Mouse (Mus musculus) lung, embryonic 15.5 days (tissue): ENCODE results near the gene A430078G23Rik. TPM values are rescaled to one million over a fixed set of nuclear protein-coding genes. Genes with fewer than 3 reads are reported as not detected.

Source experiments
- ATAC-seq: fragments of 200-750 bp; cut with Nextera tagmentation; 2 replicates; pipeline ENCODE4 v1.8.0; 2017; ENCODE audit warnings: moderate number of reproducible peaks, borderline replicate concordance; ENCODE audit not compliant: low FRiP score, low TSS enrichment; ENCODE audit errors: extremely low read depth
- H3K27ac ChIP-seq: fragments of 300-500 bp; sonication (generic); 2 replicates; pipeline ENCODE4 v1.5.1; 2015; ENCODE audit warnings: moderate library complexity, mild to moderate bottlenecking, inconsistent platforms
- H3K27me3 ChIP-seq: fragments of 300-500 bp; sonication (generic); 2 replicates; pipeline ENCODE4 v1.6.1; 2015; ENCODE audit warnings: inconsistent platforms
- H3K36me3 ChIP-seq: fragments of 300-500 bp; sonication (generic); 2 replicates; pipeline ENCODE4 v1.6.1; 2015; ENCODE audit warnings: inconsistent platforms
- H3K4me1 ChIP-seq: fragments of 300-500 bp; sonication (generic); 2 replicates; pipeline ENCODE4 v1.6.1; 2015; ENCODE audit warnings: inconsistent platforms
- H3K4me2 ChIP-seq: fragments of 300-500 bp; sonication (generic); 2 replicates; pipeline ENCODE4 v1.6.1; 2015; ENCODE audit warnings: inconsistent platforms, mild to moderate bottlenecking, moderate library complexity
- H3K4me3 ChIP-seq: fragments of 300-500 bp; sonication (generic); 2 replicates; pipeline ENCODE4 v1.5.1; 2015; ENCODE audit warnings: mild to moderate bottlenecking, inconsistent platforms
- H3K9ac ChIP-seq: fragments of 300-500 bp; sonication (generic); 2 replicates; pipeline ENCODE4 v1.6.1; 2015; ENCODE audit warnings: inconsistent platforms
- H3K9me3 ChIP-seq: fragments of 300-500 bp; sonication (generic); 2 replicates; pipeline ENCODE4 v1.6.1; 2016; ENCODE audit warnings: inconsistent platforms
- WGBS: fragments of 180-500 bp; shearing (Covaris S2); methylation state at CpG from one replicate; pipeline ENCODE4 v1.1.7; 2015; 5-methylcytosine and 5-hydroxymethylcytosine counted together
- polyA plus RNA-seq: library from polyadenylated mRNA; unstranded; fragments of >200 nt; fragmentation: Nextera tagmentation; extraction: Ambion mirVana; gene quantifications from 2 replicates; pipeline ENCODE4 v1.2.1, GENCODE M21; 2015

Gene A430078G23Rik
- polyA plus RNA-seq, 1 experiment from 2014 or later: 0.59 TPM

DNA sequence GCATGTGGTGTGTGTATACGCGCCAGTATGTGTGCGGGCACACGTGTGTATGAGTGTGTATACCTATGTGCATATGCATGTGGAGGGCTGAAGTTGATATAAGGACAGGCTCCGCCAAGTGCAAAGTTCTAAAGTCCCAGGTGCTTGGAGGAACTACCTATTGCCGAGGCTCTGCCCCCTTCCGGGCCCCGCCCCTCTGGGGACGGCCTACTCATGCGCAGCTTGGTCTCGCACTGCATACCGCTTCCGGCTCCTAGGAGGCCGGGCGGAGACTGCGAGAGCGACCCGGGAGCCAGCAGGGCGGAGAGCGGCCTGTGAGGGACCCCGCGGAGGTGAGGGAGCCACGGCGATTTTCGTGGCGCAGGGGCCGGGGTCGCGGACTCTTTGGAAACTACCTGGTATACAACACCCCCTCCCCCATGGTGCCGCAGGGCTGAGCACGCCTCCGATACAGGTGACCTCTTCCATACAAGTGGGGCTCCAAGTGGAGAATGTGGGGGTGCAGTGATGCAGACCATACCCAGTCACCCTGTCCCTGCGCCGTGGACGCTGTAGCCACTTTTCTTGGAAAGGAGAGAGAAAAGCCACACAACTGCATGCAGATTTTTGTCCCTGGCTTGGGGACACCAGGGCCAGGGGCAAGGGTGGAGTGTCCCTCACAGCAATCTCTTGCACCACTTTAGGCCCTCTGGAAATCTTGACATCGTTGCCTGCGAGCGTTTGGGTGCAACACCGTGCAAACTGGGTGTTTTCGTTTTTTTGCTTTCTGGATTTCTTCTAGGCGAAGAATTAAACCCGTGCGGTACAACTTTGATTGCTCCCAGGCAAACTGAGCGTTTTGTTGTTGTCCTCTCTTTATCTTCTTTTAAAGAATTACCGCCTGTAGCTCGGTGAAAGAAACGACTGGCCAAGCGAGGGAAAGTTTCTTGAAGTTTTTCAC is 39.8 kb downstream of the A430078G23Rik start, which contains the start of gene Arhgef18:
Gene Arhgef18 (plus strand): TSS at position 236 of the 940 bp plus-strand sequence.
- H3K27ac ChIP-seq: 0 out of 2 replicates have a peak within 1 kb of the TSS, but pooled peaks have one; percentile 15
- WGBS: 1% methylated on average over 48 of the region's 48 CpGs

DNA sequence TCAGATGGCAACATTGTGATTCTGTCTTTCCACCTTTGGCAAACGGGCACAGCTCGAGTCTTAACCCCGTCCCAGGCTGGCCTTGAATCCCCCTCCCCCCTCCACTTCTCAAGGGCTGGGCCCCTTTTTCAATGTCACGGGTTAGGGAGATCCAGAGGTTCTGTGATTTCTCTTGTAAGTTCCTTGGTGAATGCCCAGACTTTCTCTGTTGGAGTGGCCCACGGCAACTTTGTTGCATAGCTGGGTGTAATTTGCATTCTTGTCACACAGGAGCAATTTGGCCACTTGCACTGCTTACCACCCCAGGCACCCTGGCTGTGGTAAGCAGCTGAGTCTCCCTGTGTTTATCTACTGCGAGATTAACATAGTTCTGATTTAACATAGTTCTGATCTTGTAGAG is 41.4 kb downstream of the A430078G23Rik start:
- ATAC-seq: no peak
- H3K4me2 ChIP-seq: peak overlapping the region; percentile 77
- no peaks in the 10 kb centered on the region for H3K27me3 ChIP-seq
- H3K4me1 ChIP-seq: peaks cover 24% of the 10 kb centered on the region
- no peak overlapping the region for H3K4me3 ChIP-seq
- no peak overlapping the region for H3K9ac ChIP-seq
- H3K36me3 ChIP-seq: no peaks in the 10 kb centered on the region
- H3K27ac ChIP-seq: peak overlapping the region; percentile 14
- no peaks in the 10 kb centered on the region for H3K9me3 ChIP-seq
- WGBS: 24% methylated on average over 6 of the region's 6 CpGs

More for the DNA sequence above, 39.8 kb downstream of the A430078G23Rik start, which contains the start of gene Arhgef18:
- peak within 1 kb of the TSS; percentile 80 for H3K9ac ChIP-seq
- peak; percentile 98 for ATAC-seq
- no peaks in the 10 kb centered on the region for H3K36me3 ChIP-seq
- peak within 1 kb of the TSS; percentile 77 for H3K4me2 ChIP-seq
- no peaks in the 10 kb centered on the region for H3K27me3 ChIP-seq
- H3K4me1 ChIP-seq: peaks cover 24% of the 10 kb centered on the region
- H3K9me3 ChIP-seq: no peaks in the 10 kb centered on the region
- peak within 1 kb of the TSS; percentile 84 for H3K4me3 ChIP-seq

DNA sequence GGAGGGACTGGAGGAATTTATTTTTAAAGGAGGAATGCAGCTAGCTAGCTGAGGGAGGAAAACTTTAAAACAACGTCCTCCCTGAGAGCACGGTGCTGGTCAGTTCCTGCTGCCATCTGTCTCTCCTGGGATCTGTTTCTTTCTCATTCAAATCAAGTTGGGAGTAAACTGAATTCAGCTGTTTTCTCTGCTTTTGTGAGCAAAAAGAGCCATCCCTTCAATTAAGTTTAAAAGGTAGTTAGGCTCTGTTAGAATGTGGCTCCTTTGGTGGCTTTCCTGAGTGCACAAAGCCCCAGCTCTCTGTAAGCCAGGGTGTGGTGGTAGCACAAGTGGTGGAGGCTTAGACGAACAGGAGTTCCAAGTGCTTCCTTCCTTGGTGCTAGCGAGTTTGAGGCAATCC is 42.0 kb downstream of the A430078G23Rik start:
- H3K9ac ChIP-seq: no peak overlapping the region
- no peak overlapping the region for H3K4me3 ChIP-seq
- H3K4me2 ChIP-seq: 0 out of 2 replicates have a peak overlapping the region, but pooled peaks have one; percentile 77
- H3K36me3 ChIP-seq: no peaks in the 10 kb centered on the region
- H3K27ac ChIP-seq: no peak overlapping the region; the same call in 1 of the 2 replicates
- no peak for ATAC-seq
- peaks cover 24% of the 10 kb centered on the region for H3K4me1 ChIP-seq
- no peaks in the 10 kb centered on the region for H3K27me3 ChIP-seq
- WGBS: 26% methylated on average over 4 of the region's 4 CpGs
- no peaks in the 10 kb centered on the region for H3K9me3 ChIP-seq

DNA sequence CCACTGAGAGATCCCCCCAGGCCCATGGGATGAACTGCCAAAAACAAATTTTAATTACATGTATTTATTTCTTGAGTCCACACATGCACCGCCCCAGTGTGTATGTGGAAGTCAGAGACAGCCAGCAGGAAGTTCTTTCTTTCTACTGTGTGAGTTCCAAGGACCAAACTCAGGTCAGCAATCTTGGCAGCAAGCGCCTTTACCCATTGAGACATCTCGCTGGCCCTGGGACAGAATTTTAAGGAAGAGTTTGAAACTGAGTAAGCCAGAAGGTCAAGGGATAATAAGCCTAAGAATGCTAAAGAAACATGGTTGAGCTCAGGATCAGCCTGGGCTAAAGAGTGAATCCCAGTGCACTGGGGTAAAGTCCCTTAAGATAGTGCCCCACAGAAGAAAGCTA is 44.4 kb downstream of the A430078G23Rik start:
- 82% methylated on average over 3 of the region's 3 CpGs for WGBS

DNA sequence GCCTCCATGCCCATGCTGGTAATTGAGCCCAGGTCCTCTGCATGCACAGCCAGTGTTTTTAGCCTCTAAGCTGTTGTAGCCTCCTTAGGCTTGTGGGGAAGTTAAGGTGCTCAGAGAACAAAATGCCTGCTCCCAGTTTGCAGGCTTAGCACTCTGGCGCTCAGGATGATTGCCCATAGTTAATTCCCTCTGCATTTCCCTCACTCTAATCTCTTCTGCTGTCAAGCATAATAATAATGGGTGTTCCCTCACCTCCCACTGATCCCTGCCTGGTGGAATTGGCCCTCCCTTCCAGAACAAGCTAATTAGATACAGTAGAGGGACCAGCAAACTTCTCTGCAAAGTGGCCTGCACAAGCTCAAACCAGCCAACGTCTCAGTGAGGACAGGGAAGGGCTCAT is 47.3 kb downstream of the A430078G23Rik start:
- no peak overlapping the region for H3K4me2 ChIP-seq
- no peaks in the 10 kb centered on the region for H3K27me3 ChIP-seq
- ATAC-seq: no peak
- 47% methylated on average over 2 of the region's 2 CpGs for WGBS
- H3K36me3 ChIP-seq: 0 out of 2 replicates have a peak, but pooled peaks cover 6% of the 10 kb centered on the region
- no peak overlapping the region for H3K9ac ChIP-seq
- no peak overlapping the region for H3K27ac ChIP-seq
- H3K4me1 ChIP-seq: no peaks in the 10 kb centered on the region
- no peaks in the 10 kb centered on the region for H3K9me3 ChIP-seq
- no peak overlapping the region for H3K4me3 ChIP-seq

More for the DNA sequence above, 44.4 kb downstream of the A430078G23Rik start:
- no peak for ATAC-seq
- no peak overlapping the region for H3K27ac ChIP-seq
- no peak overlapping the region for H3K4me3 ChIP-seq
- no peak overlapping the region for H3K9ac ChIP-seq
- no peaks in the 10 kb centered on the region for H3K9me3 ChIP-seq
- peaks cover 19% of the 10 kb centered on the region for H3K4me1 ChIP-seq
- H3K27me3 ChIP-seq: no peaks in the 10 kb centered on the region
- 0 out of 2 replicates have a peak, but pooled peaks cover 6% of the 10 kb centered on the region for H3K36me3 ChIP-seq
- no peak overlapping the region for H3K4me2 ChIP-seq

DNA sequence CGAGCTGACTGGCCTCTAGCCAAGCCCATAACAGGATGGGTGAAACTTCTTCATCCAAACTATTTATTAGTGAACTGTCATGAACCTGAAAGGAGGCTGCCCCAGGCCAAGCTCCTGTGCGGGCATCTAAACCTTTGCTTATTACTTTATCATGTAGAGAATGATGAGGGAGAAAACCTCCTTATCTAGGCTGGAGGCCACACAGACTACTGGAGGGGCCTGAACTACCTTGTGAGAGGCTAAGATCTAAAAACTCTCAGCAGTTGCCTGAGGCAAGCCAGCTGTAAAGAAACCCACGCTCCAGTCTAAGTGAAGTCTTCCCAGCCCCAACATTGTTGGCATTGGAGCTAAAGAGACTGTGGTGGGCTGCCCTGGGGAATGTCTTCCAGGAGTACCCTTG is 54.2 kb downstream of the A430078G23Rik start:
- Histone ChIP-seq H3K9me3 (no peaks in the 10 kb centered on the region), H3K4me3 (no peak overlapping the region), H3K4me1 (0 out of 2 replicates have a peak, but pooled peaks cover 4% of the 10 kb centered on the region), H3K4me2 (no peak overlapping the region), H3K27ac (no peak overlapping the region), H3K27me3 (no peaks in the 10 kb centered on the region), H3K36me3 (no peaks in the 10 kb centered on the region), H3K9ac (no peak overlapping the region)
- WGBS: 67% methylated on average over 3 of the region's 3 CpGs
- no peak for ATAC-seq

DNA sequence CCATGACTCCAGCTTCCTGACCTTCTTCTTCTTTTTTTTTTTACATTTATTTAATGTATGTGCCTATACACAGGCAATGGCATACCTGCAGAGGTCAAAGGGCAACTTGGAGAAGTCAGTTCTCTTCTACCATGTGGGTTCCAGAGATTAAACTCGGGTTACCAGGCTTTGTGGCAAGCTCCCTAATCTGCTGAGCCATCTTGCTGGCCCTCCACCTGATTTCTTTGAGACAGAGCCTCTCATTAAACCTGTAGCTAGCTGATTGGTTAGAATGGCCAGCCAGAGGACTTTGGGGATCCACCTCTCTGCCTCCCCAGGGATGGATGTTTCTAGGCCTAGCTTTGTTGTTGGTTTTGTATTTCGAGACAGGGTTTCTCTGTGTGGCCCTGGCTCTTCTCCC is 57.9 kb downstream of the A430078G23Rik start:
- Histone ChIP-seq H3K9ac (no peak overlapping the region), H3K4me2 (no peak overlapping the region), H3K27me3 (no peaks in the 10 kb centered on the region), H3K4me1 (0 out of 2 replicates have a peak, but pooled peaks cover 4% of the 10 kb centered on the region), H3K36me3 (no peaks in the 10 kb centered on the region), H3K27ac (no peak overlapping the region), H3K9me3 (no peaks in the 10 kb centered on the region), H3K4me3 (no peak overlapping the region)
- ATAC-seq: no peak
- 74% methylated on average over 2 of the region's 2 CpGs for WGBS

DNA sequence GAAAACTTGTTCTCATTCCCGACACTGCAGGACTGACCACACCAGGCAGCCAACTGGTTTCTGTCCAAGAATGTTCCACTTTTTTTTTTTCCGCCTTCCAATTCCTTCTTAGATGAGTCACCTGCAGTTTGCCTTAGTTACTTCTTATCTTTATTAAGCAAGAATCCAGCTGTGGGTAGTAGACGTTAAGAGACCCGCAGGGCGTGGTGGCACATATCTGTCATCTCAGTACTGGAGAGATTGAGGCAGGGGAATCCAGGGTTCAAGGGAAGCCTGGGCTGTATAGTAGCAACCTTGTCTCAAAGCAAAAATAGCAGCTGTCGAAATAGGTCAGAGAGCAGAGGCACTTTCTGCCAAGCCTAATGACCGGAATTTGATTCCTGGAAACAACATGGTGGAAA is 58.7 kb downstream of the A430078G23Rik start:
- H3K4me3 ChIP-seq: no peak overlapping the region
- H3K4me2 ChIP-seq: no peak overlapping the region
- H3K9ac ChIP-seq: no peak overlapping the region
- no peaks in the 10 kb centered on the region for H3K9me3 ChIP-seq
- ATAC-seq: no peak
- H3K27ac ChIP-seq: no peak overlapping the region
- no peaks in the 10 kb centered on the region for H3K36me3 ChIP-seq
- 70% methylated on average over 7 of the region's 7 CpGs for WGBS
- H3K4me1 ChIP-seq: 0 out of 2 replicates have a peak, but pooled peaks cover 4% of the 10 kb centered on the region
- H3K27me3 ChIP-seq: no peaks in the 10 kb centered on the region

DNA sequence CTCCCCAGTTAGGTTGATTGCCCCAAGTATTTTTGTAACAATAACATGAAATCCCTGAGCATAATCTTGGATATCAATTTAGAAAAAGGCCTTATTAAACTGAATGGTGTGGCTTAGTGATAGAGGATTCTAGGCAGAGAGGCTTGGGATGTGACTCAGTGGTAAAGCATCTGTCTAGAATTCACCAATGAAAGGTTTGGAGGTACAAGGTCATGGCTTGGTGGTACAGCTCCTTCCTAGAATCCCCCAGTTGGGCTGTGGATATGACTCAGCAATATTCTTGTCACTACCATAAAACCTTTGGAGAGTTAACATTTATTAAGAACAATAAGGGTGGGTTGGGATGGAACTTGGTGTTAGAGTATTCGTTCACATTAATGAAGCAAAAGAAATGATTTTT is 59.6 kb downstream of the A430078G23Rik start:
- no peak overlapping the region for H3K27ac ChIP-seq
- H3K9me3 ChIP-seq: no peaks in the 10 kb centered on the region
- H3K27me3 ChIP-seq: no peaks in the 10 kb centered on the region
- no peak overlapping the region for H3K4me3 ChIP-seq
- H3K9ac ChIP-seq: no peak overlapping the region
- no peak for ATAC-seq
- WGBS: 100% methylated on average over 1 of the region's 1 CpGs
- H3K36me3 ChIP-seq: no peaks in the 10 kb centered on the region
- no peak overlapping the region for H3K4me2 ChIP-seq
- peaks cover 10% of the 10 kb centered on the region for H3K4me1 ChIP-seq

DNA sequence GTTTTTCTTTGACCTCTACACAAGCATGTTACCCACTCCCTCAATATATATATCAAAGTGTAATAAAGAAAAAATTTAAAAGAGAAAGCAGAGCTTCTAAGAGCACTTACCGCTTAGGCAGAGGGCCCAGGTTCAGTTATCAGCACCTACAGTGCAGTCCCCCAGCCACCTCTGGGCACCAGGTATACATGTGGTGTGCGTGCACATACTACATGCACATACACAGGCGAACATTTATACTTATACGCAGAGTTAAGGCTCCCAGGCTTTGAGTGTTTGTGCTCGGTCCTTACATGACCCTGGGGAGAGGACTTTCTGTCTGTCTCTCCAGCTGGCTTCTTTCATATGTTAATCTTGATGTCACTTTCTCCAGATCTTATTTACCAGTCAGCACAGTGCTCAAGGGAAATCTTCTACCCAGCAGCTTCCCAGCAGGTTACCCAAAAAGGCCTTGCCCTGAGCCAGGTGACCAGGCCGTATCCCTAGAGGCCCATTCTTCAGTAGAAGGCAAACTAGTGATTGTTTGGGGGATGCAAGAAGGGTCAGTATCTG is 61.5 kb downstream of the A430078G23Rik start:
- ATAC-seq: no peak
- WGBS: 77% methylated on average over 6 of the region's 6 CpGs

DNA sequence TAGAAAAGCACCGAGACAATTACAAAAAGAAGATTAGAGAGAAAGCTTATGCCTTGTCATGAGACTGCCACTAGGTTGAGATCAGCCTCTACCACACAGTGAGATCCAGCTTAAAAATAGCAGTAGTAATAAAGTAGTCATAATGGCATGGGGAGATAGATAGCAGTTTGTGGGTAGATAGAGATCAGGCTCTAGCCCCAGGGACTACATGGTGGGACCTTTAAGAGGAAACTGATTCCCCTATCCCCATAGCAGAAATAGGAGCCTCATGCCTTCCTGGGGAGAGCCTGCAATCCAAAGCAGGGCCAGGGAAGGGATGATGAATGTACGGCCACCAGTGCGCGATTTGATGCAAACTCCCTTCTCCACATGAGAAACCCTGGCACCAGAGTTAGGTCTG is 62.0 kb downstream of the A430078G23Rik start:
- 69% methylated on average over 4 of the region's 4 CpGs for WGBS
- Histone ChIP-seq H3K9me3 (no peaks in the 10 kb centered on the region), H3K27me3 (no peaks in the 10 kb centered on the region), H3K4me2 (no peak overlapping the region), H3K36me3 (no peaks in the 10 kb centered on the region), H3K4me1 (peaks cover 16% of the 10 kb centered on the region), H3K4me3 (no peak overlapping the region), H3K27ac (no peak overlapping the region), H3K9ac (no peak overlapping the region)
- ATAC-seq: no peak

More for the DNA sequence above, 61.5 kb downstream of the A430078G23Rik start:
- Histone ChIP-seq H3K36me3 (no peaks in the 10 kb centered on the region), H3K27ac (no peak overlapping the region), H3K4me2 (no peak overlapping the region), H3K9me3 (no peaks in the 10 kb centered on the region), H3K4me3 (no peak overlapping the region), H3K9ac (no peak overlapping the region), H3K27me3 (no peaks in the 10 kb centered on the region), H3K4me1 (peaks cover 16% of the 10 kb centered on the region)

DNA sequence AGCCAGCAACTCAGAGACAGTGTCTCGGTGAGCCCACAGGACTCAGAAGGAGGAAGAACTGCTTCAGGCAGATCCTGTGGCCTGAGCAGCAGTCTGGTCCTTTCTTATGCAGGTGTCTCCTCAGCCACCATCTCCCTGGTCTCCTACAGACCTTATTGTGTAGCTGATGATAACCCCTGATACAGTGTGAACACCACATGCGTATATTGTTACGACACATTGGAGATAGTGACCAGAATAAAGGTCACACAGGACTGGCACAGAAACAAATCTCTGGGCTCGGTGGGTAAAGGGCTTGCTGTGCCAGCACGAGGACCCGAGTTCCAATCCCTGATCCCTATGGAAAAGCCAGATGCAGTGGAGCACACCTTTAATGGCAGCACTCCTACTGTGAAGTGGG is 62.4 kb downstream of the A430078G23Rik start:
- Histone ChIP-seq H3K36me3 (no peaks in the 10 kb centered on the region), H3K4me1 (peaks cover 16% of the 10 kb centered on the region), H3K4me2 (no peak overlapping the region), H3K9me3 (no peaks in the 10 kb centered on the region), H3K27ac (no peak overlapping the region), H3K4me3 (no peak overlapping the region), H3K27me3 (no peaks in the 10 kb centered on the region), H3K9ac (no peak overlapping the region)
- ATAC-seq: no peak
- WGBS: 85% methylated on average over 6 of the region's 6 CpGs
